Mouse (Mus musculus): ENCODE data around the gene Map7d2.

The Map7d2 gene

DNA sequence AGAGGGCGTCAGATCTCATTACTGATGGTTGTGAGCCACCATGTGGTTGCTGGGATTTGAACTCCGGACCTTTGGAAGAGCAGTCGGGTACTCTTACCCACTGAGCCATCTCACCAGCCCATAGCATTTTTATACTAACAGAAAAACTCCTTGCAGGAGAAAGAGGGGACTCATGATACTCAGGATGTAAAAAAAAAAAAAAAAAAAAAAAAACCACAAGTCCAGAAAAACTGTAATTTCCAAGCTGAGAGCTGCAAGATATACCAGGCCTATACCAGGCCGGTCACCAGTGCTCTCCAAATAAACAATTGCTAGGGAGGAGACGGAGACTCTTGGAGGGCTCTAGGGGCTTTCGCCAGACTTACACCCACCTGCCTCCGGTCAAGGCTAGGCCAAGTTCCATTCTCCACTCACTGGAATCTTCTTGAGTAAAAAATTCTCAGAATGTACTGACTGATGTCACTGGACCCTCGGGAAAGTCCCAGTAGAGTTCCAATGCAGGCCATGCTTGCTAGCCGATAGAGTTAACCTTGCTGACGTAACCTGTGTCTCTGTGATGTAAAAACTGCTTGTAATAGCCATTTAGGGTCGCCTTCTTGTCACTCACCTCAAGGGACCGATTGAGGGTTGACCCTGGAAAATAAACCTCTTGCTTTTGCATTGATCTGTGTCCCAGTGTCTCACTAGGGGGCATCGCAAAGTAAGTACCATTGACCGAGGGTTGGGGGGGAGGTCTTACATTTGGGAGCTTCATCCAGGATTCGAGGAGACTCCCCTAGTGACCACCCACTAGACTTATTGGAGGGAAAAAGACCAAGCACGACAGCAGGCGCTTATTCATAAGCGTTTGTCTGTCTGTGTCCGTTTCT lies 95.7 kb downstream of the Map7d2 start:
- peak; percentile 30 for DNase-seq (ENCODE audit: low read depth, low spot score)

DNA sequence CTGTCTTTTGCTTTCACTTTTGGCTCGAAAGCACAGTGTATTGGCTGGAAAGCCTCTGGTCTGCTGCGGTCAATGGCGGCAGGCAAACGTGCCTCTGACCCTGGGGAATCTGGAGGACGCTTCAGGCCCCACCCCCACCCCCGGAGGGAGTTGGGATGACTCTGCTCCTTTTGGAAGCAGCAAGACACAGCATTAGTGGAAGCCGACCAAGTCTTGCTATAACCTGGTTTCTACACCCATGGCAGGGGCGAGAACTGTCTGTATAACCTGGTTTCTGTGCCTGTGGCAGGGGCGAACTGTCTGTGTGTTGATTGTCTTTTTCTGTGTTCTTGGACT lies 96.3 kb downstream of the Map7d2 start:
- no peak for DNase-seq (ENCODE audit: low read depth, low spot score)

GRCm38 (mm10) chrX:159515599-159515998 lies 101.2 kb downstream of the Map7d2 start:
- DNase-seq (ENCODE audit: low read depth, low spot score): no peak

GRCm38 (mm10) chrX:159521780-159522179 lies 107.4 kb downstream of the Map7d2 start:
- no peak for DNase-seq (ENCODE audit: low read depth, low spot score)

DNA sequence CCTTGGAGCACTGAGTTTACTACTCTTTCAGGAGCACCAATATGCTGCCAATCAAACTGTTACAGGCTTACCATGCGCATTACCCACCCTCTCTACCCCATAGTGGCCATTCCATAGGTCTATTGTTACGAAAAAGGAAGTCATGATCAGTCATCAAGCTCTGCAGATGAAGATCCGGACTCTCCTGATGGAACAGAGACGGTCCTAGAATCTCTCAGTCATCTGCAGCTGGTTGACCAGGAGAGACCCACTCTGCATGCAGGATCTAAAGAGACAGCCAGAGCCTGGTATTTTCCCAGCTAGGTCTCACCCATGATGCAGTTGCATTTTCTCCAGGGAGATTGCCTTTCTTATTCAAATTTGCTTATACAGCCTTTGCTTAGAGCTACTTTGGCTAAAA lies 108.3 kb downstream of the Map7d2 start:
- DNase-seq (ENCODE audit: low read depth, low spot score): no peak

- no peak for DNase-seq (ENCODE audit: low read depth, low spot score)
Observed at GRCm38 (mm10) chrX:159526388-159526787, 112.0 kb downstream of the Map7d2 start, which contains the start of gene Bclaf3. Bclaf3 (plus strand) TSS chrX:159526688.

- DNase-seq (ENCODE audit: low read depth, low spot score): peak; percentile 96
Observed at GRCm38 (mm10) chrX:159532427-159532810, 118.0 kb downstream of the Map7d2 start.

DNA sequence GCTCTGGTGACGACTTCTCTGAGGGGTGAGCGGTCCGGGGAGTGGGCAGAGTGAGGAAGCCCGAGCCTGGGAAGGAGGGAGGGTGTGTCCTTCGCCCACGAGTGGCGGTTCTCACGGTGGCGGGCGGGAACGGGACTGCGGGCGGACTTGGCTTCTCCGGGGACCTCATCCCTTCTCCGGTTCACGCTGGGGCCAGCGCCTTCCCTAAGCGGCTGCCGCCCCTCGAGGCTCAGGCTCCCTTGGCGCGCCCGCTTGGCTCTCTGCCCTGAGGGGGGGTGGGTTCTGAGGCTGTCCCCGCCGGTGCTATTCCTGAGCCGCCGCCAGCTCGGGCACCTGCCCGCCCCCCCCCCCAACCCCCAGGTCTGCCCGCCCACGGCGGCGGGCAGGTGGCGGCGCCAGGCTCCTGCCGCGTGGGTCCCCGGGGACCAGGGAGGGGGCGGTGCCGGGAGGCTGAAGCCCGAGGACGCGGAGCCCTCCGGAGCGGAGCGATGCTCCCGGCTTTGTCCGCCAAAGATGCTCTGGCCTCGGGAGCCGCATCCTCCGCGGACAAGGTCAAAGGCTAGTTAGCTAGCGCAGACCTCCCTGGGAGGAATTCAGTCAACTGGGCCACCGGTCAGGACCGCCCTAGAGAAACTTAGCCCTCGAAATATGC lies 118.6 kb downstream of the Map7d2 start:
- DNase-seq (ENCODE audit: low read depth, low spot score): no peak

- DNase-seq (ENCODE audit: low read depth, low spot score): no peak
Observed at GRCm38 (mm10) chrX:159541936-159542335, 127.6 kb downstream of the Map7d2 start.

GRCm38 (mm10) chrX:159547093-159547492 lies 132.7 kb downstream of the Map7d2 start:
- DNase-seq (ENCODE audit: low read depth, low spot score): peak; percentile 9

All from CD4-positive helper T cell, adult 2 months (primary cell).